Mouse (Mus musculus) forebrain, embryonic 11.5 days (tissue): Measurements from ENCODE around the gene Ppp2ca. TPM values are rescaled to one million over a fixed set of nuclear protein-coding genes. Genes with fewer than 3 reads are reported as not detected.
"Not testable (repeated sequence)": the region's sequence is repeated elsewhere in the genome, so short reads cannot be mapped to it uniquely, and the experiment has no call there.

ENCODE experiments used
- ATAC-seq: fragments of 200-750 bp; cut with Nextera tagmentation; replicated peaks from 2 replicates; pipeline ENCODE4 v1.8.0; 2017; ENCODE audit warnings: moderate TSS enrichment; ENCODE audit not compliant: low FRiP score
- DNase-seq: peaks from one replicate; pipeline ENCODE4 v3.0.0-alpha.2; 2017; ENCODE audit warnings: low spot score
- H3K27ac ChIP-seq: fragments of 300-500 bp; sonication (generic); 2 replicates; pipeline ENCODE4 v1.5.1; 2014; ENCODE audit warnings: low read depth, low read length
- H3K27me3 ChIP-seq: fragments of 300-500 bp; sonication (generic); 2 replicates; pipeline ENCODE4 v1.6.1; 2014; ENCODE audit warnings: mild to moderate bottlenecking, low read length, mixed read lengths; ENCODE audit not compliant: control insufficient read depth, insufficient read depth
- H3K36me3 ChIP-seq: fragments of 300-500 bp; sonication (generic); 2 replicates; pipeline ENCODE4 v1.6.1; 2014; ENCODE audit warnings: mild to moderate bottlenecking, low read length, moderate library complexity, mixed read lengths; ENCODE audit not compliant: control insufficient read depth, insufficient read depth
- H3K4me1 ChIP-seq: fragments of 300-500 bp; sonication (generic); replicated peaks from 2 replicates; pipeline ENCODE4 v1.6.1; 2014; ENCODE audit warnings: low read length, mixed read lengths; ENCODE audit not compliant: control insufficient read depth, insufficient read depth
- H3K4me2 ChIP-seq: fragments of 300-500 bp; sonication (generic); 2 replicates; pipeline ENCODE4 v1.6.1; 2014; ENCODE audit warnings: low read depth, mild to moderate bottlenecking, low read length, moderate library complexity, mixed read lengths; ENCODE audit not compliant: severe bottlenecking
- H3K4me3 ChIP-seq: fragments of 300-500 bp; sonication (generic); 2 replicates; pipeline ENCODE4 v1.5.1; 2014; ENCODE audit warnings: low read depth, low read length
- H3K9ac ChIP-seq: fragments of 300-500 bp; sonication (generic); 2 replicates; pipeline ENCODE4 v1.6.1; 2014; ENCODE audit warnings: low read length
- H3K9me3 ChIP-seq: fragments of 300-500 bp; sonication (generic); 2 replicates; pipeline ENCODE4 v1.6.1; 2016; ENCODE audit warnings: low read length, mixed read lengths; ENCODE audit not compliant: control insufficient read depth
- WGBS: fragments of 180-500 bp; shearing (Covaris S2); extraction: QIAGEN DNeasy Blood & Tissue Kit; methylation state at CpG from one replicate; pipeline ENCODE4 v1.1.7; 2014; 5-methylcytosine and 5-hydroxymethylcytosine counted together
- polyA plus RNA-seq: library from polyadenylated mRNA; unstranded; fragments of >200 nt; fragmentation: Nextera tagmentation; extraction: Ambion mirVana; gene quantifications from 2 replicates; pipeline ENCODE4 v1.2.1, GENCODE M21; 2014

Ppp2ca gene
- polyA plus RNA-seq, 1 experiment from 2014 or later, result 122 TPM

- ATAC-seq, result no peak
- Histone ChIP-seq H3K36me3 (no peaks in the 10 kb centered on the region), H3K27ac (no peak overlapping the region), H3K4me1 (no peaks in the 10 kb centered on the region), H3K4me3 (no peak overlapping the region), H3K9ac (no peak overlapping the region), H3K9me3 (no peaks in the 10 kb centered on the region), H3K27me3 (no peaks in the 10 kb centered on the region), H3K4me2 (no peak overlapping the region)
- DNase-seq, result no peak
- 87% methylated on average over 10 of the region's 10 CpGs for WGBS
Observed at GRCm38 (mm10) chr11:52129621-52130450, 31.4 kb downstream of the Ppp2ca start.

DNA sequence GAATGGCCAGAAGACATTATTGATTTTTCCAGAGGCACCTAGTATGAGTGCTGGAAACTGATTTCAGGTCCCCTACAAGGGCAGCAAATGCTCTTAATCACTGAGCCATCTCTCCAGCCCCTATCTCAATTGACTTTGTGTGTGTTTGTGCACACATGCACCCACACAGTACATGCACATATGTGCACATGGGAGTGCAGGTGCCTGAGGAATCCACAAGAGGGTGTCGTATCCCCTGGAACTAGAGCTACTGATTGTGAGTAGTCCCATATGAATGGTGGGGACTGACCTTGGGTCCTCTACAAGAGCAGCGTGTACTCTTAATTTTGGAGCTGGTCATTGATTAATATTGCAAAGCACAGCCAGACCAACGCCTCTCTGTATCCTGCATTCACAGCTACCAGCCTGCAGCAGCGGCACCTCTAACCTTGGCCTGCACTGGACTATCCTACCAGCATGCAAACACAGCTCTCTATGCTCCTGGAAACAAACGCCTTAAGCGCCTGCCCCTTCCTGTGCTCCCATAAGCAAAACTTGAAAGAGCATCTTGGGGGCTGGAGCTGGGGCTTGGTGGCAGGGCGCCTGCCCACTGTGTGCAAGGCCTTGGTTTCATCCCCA is 32.1 kb downstream of the Ppp2ca start:
- no peak overlapping the region for H3K27ac ChIP-seq
- no peaks in the 10 kb centered on the region for H3K9me3 ChIP-seq
- H3K9ac ChIP-seq, result no peak overlapping the region
- ATAC-seq (no peak), DNase-seq (no peak)
- H3K4me1 ChIP-seq, result no peaks in the 10 kb centered on the region
- no peaks in the 10 kb centered on the region for H3K36me3 ChIP-seq
- 80% methylated on average over 7 of the region's 7 CpGs for WGBS
- no peaks in the 10 kb centered on the region for H3K27me3 ChIP-seq
- no peak overlapping the region for H3K4me3 ChIP-seq
- H3K4me2 ChIP-seq, result no peak overlapping the region

DNA sequence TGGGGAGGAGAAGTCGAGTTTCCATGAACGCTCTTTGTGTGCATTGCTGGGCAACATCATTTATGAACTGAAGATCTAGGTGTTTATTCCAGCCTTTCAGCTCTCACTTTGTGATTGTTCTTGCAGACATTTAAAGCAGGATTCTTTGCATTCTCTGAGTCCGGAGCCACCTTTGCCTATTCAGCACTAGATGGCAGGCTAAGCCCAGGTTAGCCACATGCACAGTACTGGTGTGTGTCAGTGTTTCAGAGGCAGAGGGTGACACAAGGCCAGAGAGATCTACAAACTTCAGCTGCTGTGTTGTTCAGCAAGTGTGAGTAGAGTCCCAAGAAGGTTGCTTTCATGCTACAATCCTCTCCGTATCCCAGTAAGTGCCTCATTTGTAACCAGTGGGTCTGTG is 45.2 kb downstream of the Ppp2ca start:
- WGBS, result 45% methylated on average over 4 of the region's 4 CpGs
- not testable (repeated sequence) for H3K4me3 ChIP-seq, H3K4me1 ChIP-seq, H3K4me2 ChIP-seq, H3K27ac ChIP-seq, H3K9me3 ChIP-seq, DNase-seq, H3K27me3 ChIP-seq, H3K9ac ChIP-seq, ATAC-seq, H3K36me3 ChIP-seq

DNA sequence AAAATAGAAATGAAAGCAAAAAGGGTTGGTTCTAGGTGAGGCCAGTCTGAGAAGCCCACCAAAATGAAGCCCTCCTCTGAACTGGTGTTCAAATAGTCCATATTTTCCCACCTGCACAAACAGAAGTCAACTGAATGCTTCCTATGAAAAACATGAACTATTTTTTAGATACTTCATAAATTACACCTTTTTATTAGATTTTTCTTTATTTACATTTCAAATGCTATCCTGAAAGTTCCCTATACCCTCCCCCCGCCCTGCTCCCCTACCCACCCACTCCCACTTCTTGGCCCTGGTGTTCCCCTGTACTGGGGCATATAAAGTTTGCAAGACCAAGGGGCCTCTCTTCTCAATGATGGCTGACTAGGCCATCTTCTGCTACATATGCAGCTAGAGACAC is 46.9 kb downstream of the Ppp2ca start, which contains the start of gene Olfr1373:
Olfr1373 (minus strand) TSS at position 101 of the 400 bp plus-strand sequence.
- not testable (repeated sequence) for H3K4me1 ChIP-seq, H3K36me3 ChIP-seq, ATAC-seq, H3K27me3 ChIP-seq, H3K9ac ChIP-seq, H3K4me3 ChIP-seq, H3K4me2 ChIP-seq, H3K9me3 ChIP-seq, DNase-seq, H3K27ac ChIP-seq
- 87% methylated on average over 1 of the region's 1 CpGs for WGBS

- Histone ChIP-seq H3K27me3 (peaks cover 14% of the 10 kb centered on the region), H3K9me3 (no peaks in the 10 kb centered on the region), H3K9ac (no peak overlapping the region), H3K36me3 (no peaks in the 10 kb centered on the region), H3K4me3 (no peak overlapping the region), H3K27ac (no peak overlapping the region), H3K4me2 (no peak overlapping the region), H3K4me1 (no peaks in the 10 kb centered on the region)
- DNase-seq (no peak), ATAC-seq (no peak)
- 37% methylated on average over 10 of the region's 10 CpGs for WGBS
Observed at GRCm38 (mm10) chr11:52163926-52164325, 65.4 kb downstream of the Ppp2ca start.

DNA sequence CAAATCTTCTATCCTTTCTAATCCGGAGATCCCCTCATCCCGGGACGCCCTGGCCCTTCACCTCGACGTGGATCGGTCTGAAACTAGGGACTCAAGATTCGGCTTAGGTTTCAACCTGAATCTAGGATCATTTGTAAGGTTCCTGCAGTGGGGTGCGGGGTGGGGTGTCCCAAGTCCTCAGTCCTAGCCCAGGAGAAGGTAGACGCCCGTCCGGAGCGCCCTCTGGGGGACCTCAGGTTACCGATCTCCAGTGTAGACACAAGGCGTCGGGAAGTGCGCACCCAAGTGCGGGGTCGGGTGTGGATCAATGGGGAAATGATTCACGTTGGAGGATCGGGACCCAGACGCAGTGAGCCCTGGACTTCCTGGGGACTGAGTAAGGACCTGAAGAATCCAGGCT is 68.6 kb downstream of the Ppp2ca start:
- Histone ChIP-seq H3K36me3 (no peaks in the 10 kb centered on the region), H3K27me3 (peaks cover 18% of the 10 kb centered on the region), H3K4me1 (no peaks in the 10 kb centered on the region), H3K27ac (no peak overlapping the region), H3K4me3 (no peak overlapping the region), H3K4me2 (no peak overlapping the region), H3K9me3 (no peaks in the 10 kb centered on the region), H3K9ac (no peak overlapping the region)
- DNase-seq (peak; percentile 55), ATAC-seq (no peak)
- WGBS, result 4% methylated on average over 21 of the region's 21 CpGs

- peaks cover 18% of the 10 kb centered on the region for H3K27me3 ChIP-seq
- H3K9me3 ChIP-seq, H3K4me1 ChIP-seq, H3K9ac ChIP-seq, H3K36me3 ChIP-seq, H3K27ac ChIP-seq: not testable (repeated sequence)
- 1% methylated on average over 33 of the region's 42 CpGs for WGBS
- peak; percentile 69 for DNase-seq
- ATAC-seq, result peak; percentile 75
- H3K4me3 ChIP-seq, result peak overlapping the region; percentile 35
- H3K4me2 ChIP-seq, result peak overlapping the region; percentile 59
Observed at GRCm38 (mm10) chr11:52167901-52168302, 69.4 kb downstream of the Ppp2ca start.

GRCm38 (mm10) chr11:52168461-52168860 is 70.0 kb downstream of the Ppp2ca start:
- no peak overlapping the region for H3K27ac ChIP-seq
- no peaks in the 10 kb centered on the region for H3K36me3 ChIP-seq
- H3K9me3 ChIP-seq, result no peaks in the 10 kb centered on the region
- H3K4me2 ChIP-seq, result peak overlapping the region; percentile 59
- ATAC-seq (no peak), DNase-seq (no peak)
- H3K27me3 ChIP-seq, result peaks cover 18% of the 10 kb centered on the region
- H3K4me1 ChIP-seq, result no peaks in the 10 kb centered on the region
- 22% methylated on average over 12 of the region's 12 CpGs for whole genome bisulfite sequencing
- peak overlapping the region; percentile 35 for H3K4me3 ChIP-seq
- no peak overlapping the region for H3K9ac ChIP-seq
